Mouse (Mus musculus) heart, embryonic 13.5 days (tissue): ENCODE data around the gene Mtcp1. TPM values are rescaled to one million over a fixed set of nuclear protein-coding genes. Genes with fewer than 3 reads are reported as not detected.
A peak's percentile ranks its signal among the peaks of the same experiment; 100 is the strongest.

ENCODE experiments used
- ATAC-seq: fragments of 200-750 bp; cut with Nextera tagmentation; 2 replicates; pipeline ENCODE4 v1.8.0; 2017; ENCODE audit warnings: moderate TSS enrichment; ENCODE audit not compliant: insufficient number of reproducible peaks, low FRiP score, low TSS enrichment; ENCODE audit errors: extremely low read depth
- H3K27ac ChIP-seq: fragments of 300-500 bp; sonication (generic); replicated peaks from 2 replicates; pipeline ENCODE4 v1.5.1; 2015; ENCODE audit warnings: moderate library complexity, mild to moderate bottlenecking, inconsistent platforms
- H3K27me3 ChIP-seq: fragments of 300-500 bp; sonication (generic); replicated peaks from 2 replicates; pipeline ENCODE4 v1.6.1; 2015; ENCODE audit warnings: mild to moderate bottlenecking, inconsistent platforms
- H3K36me3 ChIP-seq: fragments of 300-500 bp; sonication (generic); 2 replicates; pipeline ENCODE4 v1.6.1; 2015; ENCODE audit warnings: mild to moderate bottlenecking, inconsistent platforms
- H3K4me1 ChIP-seq: fragments of 300-500 bp; sonication (generic); 2 replicates; pipeline ENCODE4 v1.6.1; 2015; ENCODE audit warnings: inconsistent platforms
- H3K4me2 ChIP-seq: fragments of 300-500 bp; sonication (generic); 2 replicates; pipeline ENCODE4 v1.6.1; 2015; ENCODE audit warnings: inconsistent platforms, mild to moderate bottlenecking, moderate library complexity
- H3K4me3 ChIP-seq: fragments of 300-500 bp; sonication (generic); 2 replicates; pipeline ENCODE4 v1.5.1; 2015; ENCODE audit warnings: moderate library complexity, mild to moderate bottlenecking, inconsistent platforms
- H3K9ac ChIP-seq: fragments of 300-500 bp; sonication (generic); 2 replicates; pipeline ENCODE4 v1.6.1; 2015; ENCODE audit warnings: inconsistent platforms, mild to moderate bottlenecking, moderate library complexity
- H3K9me3 ChIP-seq: fragments of 300-500 bp; sonication (generic); 2 replicates; pipeline ENCODE4 v1.6.1; 2016; ENCODE audit warnings: inconsistent platforms
- WGBS: fragments of 180-500 bp; shearing (Covaris S2); methylation state at CpG from one replicate; pipeline ENCODE4 v1.1.7; 2015; ENCODE audit warnings: mixed read lengths; 5-methylcytosine and 5-hydroxymethylcytosine counted together
- polyA plus RNA-seq: library from polyadenylated mRNA; unstranded; fragments of >200 nt; fragmentation: Nextera tagmentation; extraction: Ambion mirVana; gene quantifications from 2 replicates; pipeline ENCODE4 v1.2.1, GENCODE M21; 2015

Gene Mtcp1
- polyA plus RNA-seq = 5.3 and 5.4 TPM in 2 replicates

DNA sequence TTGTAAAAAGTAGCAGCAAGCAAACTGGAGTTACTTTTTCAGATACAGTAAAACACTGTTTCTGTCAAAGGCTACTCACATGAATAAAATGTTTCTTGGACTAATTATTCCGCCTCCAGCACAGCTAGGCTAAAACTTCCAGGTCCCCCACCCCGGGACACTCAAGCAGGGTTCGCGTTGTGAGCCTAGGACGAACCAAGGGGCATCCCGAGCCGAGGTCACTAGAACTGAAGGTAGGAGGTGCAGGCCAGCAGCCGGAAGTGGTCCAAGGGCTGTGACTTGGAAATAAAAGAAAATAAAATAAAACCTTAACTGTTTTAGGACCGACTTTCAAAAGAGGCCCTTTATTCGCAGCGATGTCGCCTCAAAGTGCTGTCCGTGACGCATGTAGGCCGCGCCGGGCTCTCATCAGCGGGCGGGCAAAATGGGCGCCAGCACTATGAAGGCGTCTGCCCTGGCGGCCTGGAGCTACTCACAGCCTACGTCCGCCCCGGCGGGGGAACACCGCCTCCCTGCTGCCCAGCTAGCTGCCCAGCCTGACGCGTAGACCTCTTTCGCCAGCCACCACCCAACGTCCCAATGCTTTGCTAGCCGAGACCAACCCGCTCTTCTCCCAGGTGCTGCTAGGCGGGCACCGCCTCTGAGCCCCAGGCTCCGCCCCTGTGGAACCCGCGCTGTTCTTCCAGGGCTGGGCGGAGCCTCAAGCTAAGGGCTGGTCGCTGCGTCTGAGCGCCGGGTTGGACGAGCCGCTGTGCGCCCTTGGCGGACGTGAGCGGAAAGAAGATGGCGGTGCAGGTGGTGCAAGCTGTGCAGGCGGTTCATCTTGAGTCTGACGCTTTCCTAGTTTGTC lies at the start of gene Mtcp1, which contains the start of the genes Cmc4 and Brcc3:
Mtcp1 (minus strand) TSS at position 653 of the 850 bp plus-strand sequence.
Cmc4 (minus strand) TSS at position 649 of the 850 bp plus-strand sequence.
Brcc3 (plus strand) TSS at position 693 of the 850 bp plus-strand sequence.
- H3K4me3 ChIP-seq = peak within 1 kb of the TSS; percentile 62
- H3K9me3 ChIP-seq = no peaks in the 10 kb centered on the region
- no peaks in the 10 kb centered on the region for H3K27me3 ChIP-seq
- peak within 1 kb of the TSS; percentile 68 for H3K4me2 ChIP-seq
- WGBS = 7% methylated on average over 48 of the region's 52 CpGs
- 0 out of 2 replicates have a peak, but pooled peaks cover 4% of the 10 kb centered on the region for H3K36me3 ChIP-seq
- peak within 1 kb of the TSS; percentile 92 for H3K27ac ChIP-seq
- H3K4me1 ChIP-seq = no peaks in the 10 kb centered on the region
- H3K9ac ChIP-seq = peak within 1 kb of the TSS; percentile 83
- ATAC-seq = peak; percentile 100

DNA sequence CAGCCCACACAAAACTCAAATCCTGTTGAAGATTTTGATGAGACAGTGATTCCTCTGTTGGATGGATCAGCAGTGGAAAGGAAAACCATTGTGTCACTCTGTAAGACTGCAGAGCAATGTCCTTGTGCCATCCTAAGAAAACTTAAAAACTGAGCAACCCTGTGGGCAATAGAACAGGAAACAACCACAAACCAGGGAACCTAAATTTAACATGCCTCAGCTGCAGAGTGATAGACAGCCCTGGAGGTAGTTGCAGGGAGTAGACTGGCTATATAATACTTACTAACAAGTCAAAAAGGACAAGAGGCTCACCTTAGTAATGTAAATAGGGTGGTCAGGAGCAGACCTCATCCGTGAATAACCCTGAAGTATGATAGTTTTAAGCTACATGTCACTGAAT lies 38.2 kb upstream of the Mtcp1 start:
- ATAC-seq = no peak
- H3K9me3 ChIP-seq = no peaks in the 10 kb centered on the region
- no peak overlapping the region for H3K4me2 ChIP-seq
- no peaks in the 10 kb centered on the region for H3K27me3 ChIP-seq
- H3K27ac ChIP-seq = no peak overlapping the region
- no peak overlapping the region for H3K9ac ChIP-seq
- H3K4me1 ChIP-seq = no peaks in the 10 kb centered on the region
- H3K36me3 ChIP-seq = peaks cover 52% of the 10 kb centered on the region
- WGBS = 78% methylated on average over 1 of the region's 1 CpGs
- H3K4me3 ChIP-seq = no peak overlapping the region

DNA sequence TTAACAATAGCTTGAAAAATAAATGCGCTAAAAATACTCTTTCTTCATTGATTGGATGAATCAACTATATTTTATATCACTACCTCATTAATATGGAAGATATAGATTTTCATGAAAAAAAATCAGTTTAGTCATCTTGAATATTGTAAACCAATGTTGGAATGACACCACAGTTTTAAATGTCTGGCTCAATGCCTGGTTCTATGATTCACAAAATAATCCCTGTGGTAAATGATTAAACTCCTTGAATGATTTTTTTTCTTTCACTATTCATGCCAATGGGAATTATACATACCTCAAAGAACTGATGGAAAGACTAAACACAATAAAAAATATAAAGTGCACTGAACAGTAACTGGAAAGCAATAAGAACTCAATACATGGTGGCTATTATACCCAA lies 6.7 kb downstream of the Mtcp1 start:
- no peak overlapping the region for H3K27ac ChIP-seq
- no peaks in the 10 kb centered on the region for H3K9me3 ChIP-seq
- no peaks in the 10 kb centered on the region for H3K27me3 ChIP-seq
- H3K36me3 ChIP-seq = 0 out of 2 replicates have a peak, but pooled peaks cover 4% of the 10 kb centered on the region
- no peak overlapping the region for H3K9ac ChIP-seq
- 90% methylated on average over 1 of the region's 1 CpGs for WGBS
- H3K4me1 ChIP-seq = no peaks in the 10 kb centered on the region
- no peak overlapping the region for H3K4me3 ChIP-seq
- ATAC-seq = no peak
- no peak overlapping the region for H3K4me2 ChIP-seq

DNA sequence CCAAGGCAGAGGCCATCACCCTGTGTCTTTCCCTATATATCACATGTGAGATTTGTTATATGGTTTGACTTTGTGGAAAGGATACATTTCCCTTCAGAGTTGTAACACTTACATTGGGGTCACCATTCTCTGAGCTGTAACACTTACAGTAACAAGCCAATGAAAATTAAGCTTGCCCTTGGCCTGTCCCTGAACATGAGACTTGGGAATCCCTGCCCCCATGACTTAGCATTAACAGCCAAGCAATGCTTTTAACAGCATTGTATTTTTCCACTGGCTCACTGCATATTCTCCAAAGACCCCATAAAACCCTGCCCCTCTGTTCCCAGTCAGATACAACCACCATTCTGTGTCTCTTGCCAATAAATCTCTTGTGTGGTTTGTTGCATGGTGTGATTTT lies 13.0 kb downstream of the Mtcp1 start:
- ATAC-seq = no peak
- H3K4me1 ChIP-seq = no peaks in the 10 kb centered on the region
- H3K4me2 ChIP-seq = no peak overlapping the region
- no peak overlapping the region for H3K9ac ChIP-seq
- H3K27me3 ChIP-seq = no peaks in the 10 kb centered on the region
- H3K36me3 ChIP-seq = peaks cover 15% of the 10 kb centered on the region
- no peak overlapping the region for H3K27ac ChIP-seq
- H3K4me3 ChIP-seq = no peak overlapping the region
- H3K9me3 ChIP-seq = no peaks in the 10 kb centered on the region

DNA sequence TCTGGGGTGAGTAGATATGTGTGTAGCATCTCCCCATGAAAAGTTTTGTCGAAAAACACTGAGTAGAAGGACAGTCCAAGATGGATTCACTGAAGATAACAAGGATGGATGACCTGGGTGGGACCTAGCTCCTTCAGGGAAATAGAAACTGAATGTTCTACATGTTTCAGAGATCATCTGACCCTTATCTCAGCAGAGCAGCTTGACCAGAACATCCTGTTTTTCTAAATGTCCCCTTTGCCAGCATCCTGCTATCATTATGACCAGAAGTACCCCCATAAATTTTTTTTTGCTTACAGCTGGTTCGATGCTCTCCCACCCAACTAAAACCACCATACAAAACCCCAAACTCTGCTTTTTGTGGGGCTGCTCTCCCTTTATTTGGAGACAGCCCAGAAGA lies 13.7 kb downstream of the Mtcp1 start:
- Histone ChIP-seq H3K4me2 (no peak overlapping the region), H3K9ac (no peak overlapping the region), H3K27ac (no peak overlapping the region; the same call in 1 of the 2 replicates), H3K27me3 (no peaks in the 10 kb centered on the region), H3K36me3 (peaks cover 15% of the 10 kb centered on the region), H3K4me3 (no peak overlapping the region), H3K4me1 (no peaks in the 10 kb centered on the region), H3K9me3 (no peaks in the 10 kb centered on the region)
- WGBS = 54% methylated on average over 2 of the region's 2 CpGs
- no peak for ATAC-seq

DNA sequence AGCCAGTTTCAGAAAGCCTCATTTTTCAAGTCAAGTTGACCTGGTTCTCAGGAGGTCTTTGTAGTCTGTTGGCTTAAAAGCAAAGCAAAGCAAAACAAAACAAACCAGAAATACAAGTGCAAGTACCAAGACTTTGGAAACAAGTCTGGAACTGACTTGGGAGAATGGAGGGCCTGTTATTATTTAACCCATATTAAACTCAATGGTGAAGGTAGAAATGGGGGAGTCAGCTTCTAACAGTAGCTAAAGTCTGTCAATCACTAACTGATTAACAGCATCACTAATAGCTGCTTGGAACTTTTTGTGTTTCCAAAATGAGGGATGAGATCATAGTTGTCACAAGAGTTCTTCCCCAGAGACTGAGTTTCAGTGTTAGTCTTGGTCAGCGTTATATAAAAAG lies 16.9 kb downstream of the Mtcp1 start:
- 86% methylated on average over 1 of the region's 1 CpGs for WGBS
- peaks cover 30% of the 10 kb centered on the region for H3K36me3 ChIP-seq
- ATAC-seq = no peak
- H3K4me3 ChIP-seq = no peak overlapping the region
- H3K4me1 ChIP-seq = no peaks in the 10 kb centered on the region
- H3K27me3 ChIP-seq = no peaks in the 10 kb centered on the region
- H3K9me3 ChIP-seq = no peaks in the 10 kb centered on the region
- H3K27ac ChIP-seq = no peak overlapping the region
- H3K9ac ChIP-seq = no peak overlapping the region
- H3K4me2 ChIP-seq = no peak overlapping the region

DNA sequence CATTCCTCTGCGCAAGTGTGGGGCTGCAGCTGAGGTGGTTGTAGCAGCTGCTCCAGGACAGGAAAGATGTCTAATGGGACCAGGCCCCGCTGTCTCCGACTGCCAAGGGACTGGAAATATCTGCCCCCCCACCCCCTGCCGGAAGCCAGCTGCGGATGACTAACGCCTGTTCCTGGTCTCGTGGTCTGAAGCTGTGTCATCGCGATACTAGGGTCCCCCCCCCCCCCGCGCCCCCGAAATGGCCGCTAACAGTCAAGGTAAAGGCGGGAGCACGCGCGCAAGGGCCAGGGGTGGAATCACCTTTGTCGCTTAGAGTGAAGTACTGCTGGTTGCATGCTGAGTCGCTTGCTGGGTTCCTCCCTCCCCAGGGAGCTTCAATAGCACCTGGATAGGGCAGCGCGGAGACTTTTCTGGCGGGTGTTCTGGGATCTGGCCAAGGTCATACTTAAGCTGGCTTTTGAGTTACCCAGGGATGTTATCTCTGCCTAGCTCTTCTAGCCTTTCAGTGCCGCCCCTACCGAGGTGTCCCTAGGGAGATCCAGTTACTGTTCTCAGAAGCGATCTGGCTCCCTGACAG lies 34.1 kb downstream of the Mtcp1 start, which contains the start of the genes Fundc2 and F8:
Fundc2 (plus strand) TSS at position 205 of the 577 bp plus-strand sequence.
F8 (minus strand) TSS at position 421 of the 577 bp plus-strand sequence.
- peaks cover under 1% of the 10 kb centered on the region; the same call in 1 of the 2 replicates for H3K36me3 ChIP-seq
- H3K4me1 ChIP-seq = no peaks in the 10 kb centered on the region
- H3K27ac ChIP-seq = peak within 1 kb of the TSS; percentile 92
- H3K4me3 ChIP-seq = peak within 1 kb of the TSS; percentile 62
- H3K9ac ChIP-seq = peak within 1 kb of the TSS; percentile 84
- peak within 1 kb of the TSS; percentile 65 for H3K4me2 ChIP-seq
- no peaks in the 10 kb centered on the region for H3K9me3 ChIP-seq
- 6% methylated on average over 24 of the region's 25 CpGs for WGBS
- peak; percentile 83 for ATAC-seq
- H3K27me3 ChIP-seq = no peaks in the 10 kb centered on the region

DNA sequence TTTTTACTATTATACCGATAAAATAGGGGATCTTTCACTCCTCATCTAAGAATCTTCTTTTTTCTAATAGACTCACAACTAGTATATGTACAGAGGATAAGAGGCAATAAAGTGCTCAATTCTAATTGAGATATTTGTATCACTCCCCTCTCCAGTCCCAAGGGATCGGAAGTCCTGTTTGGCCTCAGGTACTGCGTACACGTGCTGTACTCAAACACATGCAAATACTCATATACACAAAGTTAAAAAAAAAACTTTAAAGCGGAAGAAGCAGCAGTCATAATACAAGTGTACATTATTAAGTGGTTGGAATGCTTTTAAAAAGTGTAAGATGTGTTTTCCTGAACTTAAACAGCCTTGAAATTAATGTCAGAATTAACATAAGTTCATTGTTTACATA lies 34.7 kb downstream of the Mtcp1 start:
- no peak for ATAC-seq
- Histone ChIP-seq H3K4me3 (peak overlapping the region; percentile 62), H3K27me3 (no peaks in the 10 kb centered on the region), H3K27ac (peak overlapping the region; percentile 92), H3K4me1 (no peaks in the 10 kb centered on the region), H3K36me3 (no peaks in the 10 kb centered on the region), H3K9ac (no peak overlapping the region), H3K9me3 (no peaks in the 10 kb centered on the region), H3K4me2 (peak overlapping the region; percentile 65)
- WGBS = 68% methylated on average over 5 of the region's 5 CpGs

DNA sequence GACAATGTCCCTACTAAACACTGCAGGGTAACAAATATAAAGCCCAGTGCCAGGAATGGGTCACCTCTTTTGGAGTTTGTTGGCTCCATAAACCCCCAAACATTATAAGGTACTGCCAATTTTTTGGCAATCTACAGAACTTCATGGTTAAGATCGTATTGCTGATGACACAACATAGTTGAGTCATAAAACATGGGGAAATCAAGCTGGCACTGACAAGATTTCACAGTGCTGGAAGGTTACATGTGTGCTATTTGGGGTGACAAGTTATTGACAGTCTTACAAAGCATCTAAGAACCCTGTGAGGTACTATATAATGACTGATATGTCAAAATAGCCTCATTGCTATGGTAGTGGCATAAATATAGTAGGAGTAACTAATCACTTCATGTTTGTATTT lies 35.2 kb downstream of the Mtcp1 start:
- no peak for ATAC-seq
- Histone ChIP-seq H3K9ac (no peak overlapping the region), H3K9me3 (no peaks in the 10 kb centered on the region), H3K4me2 (peak overlapping the region; percentile 65; the same call in 1 of the 2 replicates), H3K27ac (no peak overlapping the region), H3K27me3 (no peaks in the 10 kb centered on the region), H3K4me1 (no peaks in the 10 kb centered on the region), H3K4me3 (no peak overlapping the region), H3K36me3 (no peaks in the 10 kb centered on the region)
- WGBS = 78% methylated on average over 1 of the region's 1 CpGs

DNA sequence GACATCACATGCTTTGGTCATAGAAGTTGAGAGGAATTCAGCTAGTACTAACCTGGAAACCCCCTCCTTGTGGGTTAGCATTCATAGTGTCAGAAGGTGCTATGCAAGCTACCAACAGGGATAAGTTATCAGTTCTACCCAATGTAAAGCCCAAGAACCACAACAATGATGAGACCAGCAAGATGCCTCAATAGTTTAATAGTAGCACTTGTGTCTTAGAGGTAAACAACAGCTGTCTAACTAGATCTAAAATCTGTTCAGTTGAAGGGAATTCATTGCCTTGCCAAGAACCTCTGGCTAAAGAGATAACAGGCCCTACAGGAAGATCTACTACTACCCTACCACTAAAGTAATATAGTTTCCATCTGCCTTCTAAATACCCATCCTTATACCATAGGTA lies 39.6 kb downstream of the Mtcp1 start:
- no peaks in the 10 kb centered on the region for H3K9me3 ChIP-seq
- H3K4me2 ChIP-seq = no peak overlapping the region
- H3K9ac ChIP-seq = no peak overlapping the region
- H3K4me3 ChIP-seq = no peak overlapping the region
- no peak overlapping the region for H3K27ac ChIP-seq
- no peak for ATAC-seq
- H3K36me3 ChIP-seq = no peaks in the 10 kb centered on the region
- H3K4me1 ChIP-seq = no peaks in the 10 kb centered on the region
- no peaks in the 10 kb centered on the region for H3K27me3 ChIP-seq

DNA sequence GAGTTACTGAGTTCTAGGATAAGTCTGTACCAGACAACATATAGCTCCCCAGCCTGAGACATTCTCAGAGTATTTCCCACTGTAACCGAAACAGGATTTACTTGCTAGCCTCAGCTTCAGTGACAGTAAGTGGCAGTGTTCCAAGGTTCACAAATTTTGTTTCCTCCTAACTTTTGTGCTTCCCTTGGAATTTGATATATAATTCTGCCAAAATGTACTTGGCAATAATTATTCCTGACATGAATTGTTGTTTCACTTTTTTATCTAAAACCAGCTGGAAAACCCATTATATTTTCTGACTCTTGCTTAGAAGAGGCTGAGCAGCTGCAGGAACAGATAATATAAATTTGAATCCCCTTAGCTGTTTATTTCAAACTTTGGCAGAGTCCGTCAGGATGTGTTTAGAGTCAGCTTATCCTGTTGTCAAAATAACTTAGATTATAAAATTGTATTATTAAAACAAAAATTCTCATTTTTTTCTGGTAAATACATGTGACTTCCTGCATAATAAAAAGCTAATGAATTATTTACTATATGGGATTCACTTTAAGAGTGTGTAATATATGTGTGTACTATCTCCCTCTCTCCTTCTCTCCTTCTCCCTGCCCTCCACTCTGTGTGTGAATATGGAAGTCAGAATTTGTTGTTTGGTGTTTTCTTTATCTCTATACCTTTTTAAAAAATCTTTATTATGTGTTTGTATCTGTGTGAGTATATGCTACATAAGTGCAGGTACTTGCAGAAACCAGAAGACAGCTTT lies 43.5 kb downstream of the Mtcp1 start:
- Histone ChIP-seq H3K9ac (no peak overlapping the region), H3K27me3 (no peaks in the 10 kb centered on the region), H3K4me2 (no peak overlapping the region), H3K36me3 (no peaks in the 10 kb centered on the region), H3K4me1 (peaks cover 9% of the 10 kb centered on the region; the same call in 1 of the 2 replicates), H3K9me3 (no peaks in the 10 kb centered on the region), H3K27ac (no peak overlapping the region), H3K4me3 (no peak overlapping the region)
- WGBS = 39% methylated on average over 2 of the region's 2 CpGs
- ATAC-seq = no peak
